Mouse (Mus musculus): Measurements from ENCODE around the gene Rreb1. TPM values are rescaled to one million over a fixed set of nuclear protein-coding genes. Genes with fewer than 3 reads are reported as not detected.

Gene Rreb1
- total RNA-seq, 2 experiments from 2014 or later: 20.7 to 44.1 TPM

- DNase-seq (ENCODE audit: low spot score in 2 of 2): no peak
- intact Hi-C loops (cut with DNase I): no loop called here
These were observed 181.7 kb downstream of the Rreb1 start for GRCm38 (mm10) chr13:37959936-37960335.

- intact Hi-C loops (cut with DNase I): no loop called here
- no peak for DNase-seq (ENCODE audit: low spot score in 2 of 2)
These were observed 184.3 kb downstream of the Rreb1 start for GRCm38 (mm10) chr13:37962541-37962940.

GRCm38 (mm10) chr13:37963354-37964007 is 185.3 kb downstream of the Rreb1 start:
- DNase-seq (ENCODE audit: low spot score in 2 of 2): peak in 1 of 2 experiments; percentile 63
- intact Hi-C loops (cut with DNase I): no loop called here

GRCm38 (mm10) chr13:37964128-37965087 is 186.2 kb downstream of the Rreb1 start:
- DNase-seq (ENCODE audit: low spot score in 2 of 2): peak in 1 of 2 experiments; percentile 36
- intact Hi-C loops (cut with DNase I): loop anchor here (5.0 kb wide), 1 partner anchor 512 kb away; no protein-coding TSS in a partner anchor

GRCm38 (mm10) chr13:37965126-37965914 is 187.1 kb downstream of the Rreb1 start:
- no peak for DNase-seq (ENCODE audit: low spot score in 2 of 2)
- intact Hi-C loops (cut with DNase I): loop anchor here (5.0 kb wide), 1 partner anchor 513 kb away; no protein-coding TSS in a partner anchor

- intact Hi-C loops (cut with DNase I): loop anchor here (5.0 kb wide), 1 partner anchor 514 kb away; no protein-coding TSS in a partner anchor
- no peak for DNase-seq (ENCODE audit: low spot score in 2 of 2)
These were observed 188.3 kb downstream of the Rreb1 start for GRCm38 (mm10) chr13:37966256-37967051.

GRCm38 (mm10) chr13:37967052-37967437 is 188.8 kb downstream of the Rreb1 start:
- no peak for DNase-seq (ENCODE audit: low spot score in 2 of 2)
- intact Hi-C loops (cut with DNase I): loop anchor here (5.0 kb wide), 1 partner anchor 515 kb away; no protein-coding TSS in a partner anchor

- DNase-seq (ENCODE audit: low spot score in 2 of 2): no peak
- intact Hi-C loops (cut with DNase I): loop anchor here (5.0 kb wide), 1 partner anchor 515 kb away; no protein-coding TSS in a partner anchor
These were observed 189.4 kb downstream of the Rreb1 start for GRCm38 (mm10) chr13:37967565-37967964.

- intact Hi-C loops (cut with DNase I): loop anchor here (5.0 kb wide), 1 partner anchor 517 kb away; no protein-coding TSS in a partner anchor
These were observed 191.1 kb downstream of the Rreb1 start for GRCm38 (mm10) chr13:37969337-37969736.

GRCm38 (mm10) chr13:37969988-37970387 is 191.8 kb downstream of the Rreb1 start:
- intact Hi-C loops (cut with DNase I): loop anchor here (5.0 kb wide), 1 partner anchor 518 kb away; no protein-coding TSS in a partner anchor
- DNase-seq (ENCODE audit: low spot score in 2 of 2): no peak

More at GRCm38 (mm10) chr13:37969337-37969736, 191.1 kb downstream of the Rreb1 start:
- DNase-seq (ENCODE audit: low spot score in 2 of 2): peak; percentile 85 to 88

GRCm38 (mm10) chr13:37970887-37971530 is 192.8 kb downstream of the Rreb1 start:
- intact Hi-C loops (cut with DNase I): no loop called here
- no peak for DNase-seq (ENCODE audit: low spot score in 2 of 2)

- intact Hi-C loops (cut with DNase I): no loop called here
- DNase-seq (ENCODE audit: low spot score in 2 of 2): no peak
These were observed 195.8 kb downstream of the Rreb1 start for GRCm38 (mm10) chr13:37974036-37974435.

GRCm38 (mm10) chr13:37974731-37975130 is 196.5 kb downstream of the Rreb1 start:
- DNase-seq (ENCODE audit: low spot score in 2 of 2): no peak
- intact Hi-C loops (cut with DNase I): no loop called here

- intact Hi-C loops (cut with DNase I): no loop called here
These were observed 201.3 kb downstream of the Rreb1 start for GRCm38 (mm10) chr13:37979506-37979905.

GRCm38 (mm10) chr13:37980346-37980745 is 202.1 kb downstream of the Rreb1 start:
- intact Hi-C loops (cut with DNase I): no loop called here

More at GRCm38 (mm10) chr13:37979506-37979905, 201.3 kb downstream of the Rreb1 start:
- DNase-seq (ENCODE audit: low spot score in 2 of 2): no peak

GRCm38 (mm10) chr13:37981063-37981462 is 202.9 kb downstream of the Rreb1 start:
- no peak for DNase-seq (ENCODE audit: low spot score in 2 of 2)
- intact Hi-C loops (cut with DNase I): no loop called here

More at GRCm38 (mm10) chr13:37980346-37980745, 202.1 kb downstream of the Rreb1 start:
- no peak for DNase-seq (ENCODE audit: low spot score in 2 of 2)

GRCm38 (mm10) chr13:37986166-37986565 is 208.0 kb downstream of the Rreb1 start:
- intact Hi-C loops (cut with DNase I): no loop called here
- DNase-seq (ENCODE audit: low spot score in 2 of 2): no peak

GRCm38 (mm10) chr13:37989701-37990100 is 211.5 kb downstream of the Rreb1 start:
- intact Hi-C loops (cut with DNase I): no loop called here
- DNase-seq (ENCODE audit: low spot score in 2 of 2): no peak
